In genomic region chr2:20811506-20811905, GRCm38 (mm10) we compare ENCODE assay signal across 9 mouse cellular contexts.
DNase-seq lines count a peak whose midpoint lies in the region; ATAC-seq and TF ChIP-seq lines count a peak whose summit lies in the region.
"Had no signal": no experiment of that assay in that cellular context is flagged by ENCODE, and none has a peak within 500 bp of the region (broad histone marks: within the 10 kb centered on the region; RNA-seq: fewer than 3 reads in every experiment).

No protein-coding gene starts in this region.

- H3K36me3 ChIP-seq in kidney, adult 2 months (ENCODE audit: control insufficient read depth, insufficient read depth, low read length): no peaks in the 10 kb centered on the region; the same call in none of the 2 replicates
- H3K36me3 ChIP-seq in hindbrain, embryonic 12.5 days: no peaks in the 10 kb centered on the region
- H3K36me3 ChIP-seq: liver, embryonic 12.5 days had no signal

- DNase-seq in cerebellum, postnatal 10 days: peak; percentile 70 to 74
- DNase-seq in left cerebral cortex, postnatal 14 days (ENCODE audit: low spot score in 2 of 2): peak; percentile 11 to 46
- no peak for DNase-seq in left cerebral cortex, adult 2 months (ENCODE audit: extremely low spot score in 1 of 2, low spot score in 2 of 2)
- peak; percentile 57 for DNase-seq in kidney, adult 2 months
- DNase-seq in right cerebral cortex, postnatal 14 days: peak; percentile 32
- DNase-seq in c-Kit-positive CD71-positive TER-119-positive erythroid progenitor cells, embryonic 14.5 days (ENCODE audit: low spot score): no peak

- TF ChIP-seq CTCF in left cerebral cortex, adult 2 months (IDR thresholded peaks at IDR 0.05): no peak
- TF ChIP-seq CTCF in kidney, adult 2 months (conservative IDR thresholded peaks at IDR 0.05; ENCODE audit: insufficient read depth, insufficient read length, low read depth, low read length): no peak

- ATAC-seq in cerebellum, adult (ENCODE audit: insufficient number of reproducible peaks, low FRiP score, low TSS enrichment): no peak
- no peak for ATAC-seq in hindbrain, embryonic 12.5 days (ENCODE audit: low FRiP score)
- ATAC-seq: liver, embryonic 12.5 days had no signal

- no peak overlapping the region for H3K4me2 ChIP-seq in hindbrain, embryonic 12.5 days (replicated peaks)
- H3K4me2 ChIP-seq: liver, embryonic 12.5 days had no signal

- H3K27ac ChIP-seq in left cerebral cortex, adult 2 months: no peak overlapping the region
- no peak overlapping the region for H3K27ac ChIP-seq in kidney, adult 2 months (ENCODE audit: insufficient read depth, low read depth, low read length)
- no peak overlapping the region for H3K27ac ChIP-seq in hindbrain, embryonic 12.5 days
- H3K27ac ChIP-seq: liver, embryonic 12.5 days had no signal

- no peaks in the 10 kb centered on the region for H3K9me3 ChIP-seq in hindbrain, embryonic 12.5 days (replicated peaks)
- H3K9me3 ChIP-seq: liver, embryonic 12.5 days had no signal

- intact Hi-C loops in left cerebral cortex, postnatal 14 days (cut with DNase I): no loop called here
- intact Hi-C loops in left cerebral cortex, adult 2 months (cut with DNase I): no loop called here

- WGBS in kidney, adult 2 months: 56% methylated on average over 8 of the region's 8 CpGs
- WGBS in hindbrain, embryonic 12.5 days: 87% methylated on average over 8 of the region's 8 CpGs

- no peak overlapping the region for H3K4me3 ChIP-seq in left cerebral cortex, adult 2 months
- no peak overlapping the region for H3K4me3 ChIP-seq in kidney, adult 2 months (ENCODE audit: insufficient read depth, low read depth, low read length)
- H3K4me3 ChIP-seq in hindbrain, embryonic 12.5 days: no peak overlapping the region
- H3K4me3 ChIP-seq: liver, embryonic 12.5 days had no signal

- no peaks in the 10 kb centered on the region for H3K27me3 ChIP-seq in kidney, adult 2 months (replicated peaks; ENCODE audit: control insufficient read depth, insufficient read depth, low read length)
- no peaks in the 10 kb centered on the region for H3K27me3 ChIP-seq in hindbrain, embryonic 12.5 days
- H3K27me3 ChIP-seq: liver, embryonic 12.5 days had no signal

- H3K4me1 ChIP-seq in kidney, adult 2 months (ENCODE audit: control insufficient read depth, insufficient read depth, low read length): no peaks in the 10 kb centered on the region
- H3K4me1 ChIP-seq in hindbrain, embryonic 12.5 days: no peaks in the 10 kb centered on the region
- H3K4me1 ChIP-seq: liver, embryonic 12.5 days had no signal

- TF ChIP-seq POLR2A in kidney, adult 2 months (IDR thresholded peaks at IDR 0.05; ENCODE audit: low read depth, low read length): no peak

- no peak overlapping the region for H3K9ac ChIP-seq in hindbrain, embryonic 12.5 days
- H3K9ac ChIP-seq: liver, embryonic 12.5 days had no signal

Comparison
In these comparisons a context has a peak if more than half of its experiments do, and no peak if none do; other contexts are left out.
1. DNase-seq: peak in cerebellum, postnatal 10 days (2 of 2), left cerebral cortex, postnatal 14 days (2 of 2), kidney, adult 2 months (single experiment) and right cerebral cortex, postnatal 14 days (single experiment); none in left cerebral cortex, adult 2 months (0 of 2) and c-Kit-positive CD71-positive TER-119-positive erythroid progenitor cells, embryonic 14.5 days (single experiment).